Mouse (Mus musculus) right cerebral cortex, postnatal 10 days (tissue): Measurements from ENCODE around the gene Nat8l.
A peak's percentile ranks its signal among the peaks of the same experiment; 100 is the strongest.

Source experiments
- DNase-seq, 2 experiments: peaks; one replicate each; pipeline ENCODE4 v3.0.0; 2021; ENCODE audit warnings: low spot score in 2 of 2

Gene Nat8l

GRCm38 (mm10) chr5:34002636-34003035, 6.9 kb downstream of the Nat8l start:
- DNase-seq: no peak

DNA sequence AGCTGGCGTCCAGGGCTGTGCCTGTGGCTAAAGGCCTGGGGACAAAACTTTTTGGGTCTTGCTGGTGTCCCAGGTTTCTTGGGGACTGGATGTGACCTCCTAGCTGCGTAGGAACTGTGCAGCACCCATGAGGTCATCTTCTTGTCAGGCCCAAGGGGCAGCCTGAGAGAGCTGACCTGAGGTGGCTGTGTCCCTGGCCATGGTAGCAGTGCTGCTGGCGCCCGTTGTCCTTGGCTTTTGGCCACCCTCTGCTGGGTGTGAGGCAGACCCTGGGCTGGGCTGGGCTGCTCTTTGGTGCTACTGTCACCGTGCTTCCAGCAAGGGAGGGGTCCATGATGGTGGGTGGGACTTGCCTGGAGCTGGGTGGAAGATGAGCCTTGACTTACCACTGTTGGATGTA, 8.8 kb downstream of the Nat8l start:
- DNase-seq: no peak

- peak in 1 of 2 experiments; percentile 15 for DNase-seq
These were observed 11.0 kb downstream of the Nat8l start for GRCm38 (mm10) chr5:34006832-34007231.

GRCm38 (mm10) chr5:34007392-34007941, 11.7 kb downstream of the Nat8l start:
- DNase-seq: no peak

DNA sequence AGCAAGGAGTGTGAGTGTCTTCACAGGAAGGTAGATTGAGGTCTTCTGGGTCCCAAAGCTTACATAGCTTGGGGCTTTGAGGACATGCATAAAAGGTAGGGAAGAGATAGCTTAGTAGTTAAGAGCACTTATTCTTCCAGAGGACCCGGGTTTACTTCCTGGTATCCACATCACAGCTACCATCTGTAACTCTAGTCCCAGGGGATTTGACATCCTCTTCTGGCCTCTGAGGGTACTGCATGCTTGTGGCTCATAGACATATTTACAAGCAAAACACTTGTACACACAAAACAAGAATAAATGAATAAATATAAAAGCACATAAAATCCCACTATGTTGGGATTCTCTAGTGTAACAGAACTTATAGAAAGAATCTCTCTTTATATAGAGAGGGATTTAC, 18.9 kb downstream of the Nat8l start:
- DNase-seq: no peak

DNA sequence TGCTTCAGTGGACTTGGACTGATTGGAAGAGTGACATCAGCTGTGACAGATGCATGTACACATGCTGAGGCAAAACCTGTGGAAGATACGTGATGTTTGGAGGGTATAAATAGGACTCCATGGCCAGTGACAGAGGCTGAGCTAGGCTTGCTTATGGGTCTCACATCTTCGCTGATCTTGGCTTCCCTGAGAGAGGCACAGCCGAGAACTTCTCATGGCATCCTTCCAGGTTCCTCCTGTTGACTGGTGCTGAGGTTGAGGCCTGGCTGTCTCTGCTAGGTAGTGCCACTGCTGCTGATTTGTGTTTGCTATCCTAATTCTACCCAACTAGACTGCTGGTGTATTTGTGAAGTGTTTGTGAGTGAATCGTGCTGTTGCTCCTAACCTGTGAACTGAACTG, 23.2 kb downstream of the Nat8l start:
- DNase-seq: no peak

- DNase-seq: no peak
These were observed 34.3 kb downstream of the Nat8l start for GRCm38 (mm10) chr5:34030101-34030500.

DNA sequence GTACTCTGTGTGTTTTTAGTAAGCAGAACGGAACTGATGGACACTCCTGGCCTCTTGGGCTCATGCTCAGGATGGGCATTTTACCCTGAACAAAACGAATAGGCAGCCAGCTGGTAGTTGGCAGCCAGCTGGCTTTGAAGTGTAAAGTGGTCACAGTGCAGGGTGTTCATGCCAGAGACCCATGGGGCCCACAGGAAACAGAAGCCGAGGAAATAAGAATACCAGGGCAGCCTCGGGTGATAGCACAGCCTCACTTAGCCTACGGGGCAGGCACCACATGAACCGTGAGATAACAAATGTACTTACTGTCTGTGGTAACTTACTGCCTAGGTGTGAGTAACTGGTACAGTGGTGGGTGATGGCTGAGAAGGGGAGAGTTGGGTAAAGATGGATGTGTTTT, 35.2 kb downstream of the Nat8l start:
- DNase-seq: no peak

DNA sequence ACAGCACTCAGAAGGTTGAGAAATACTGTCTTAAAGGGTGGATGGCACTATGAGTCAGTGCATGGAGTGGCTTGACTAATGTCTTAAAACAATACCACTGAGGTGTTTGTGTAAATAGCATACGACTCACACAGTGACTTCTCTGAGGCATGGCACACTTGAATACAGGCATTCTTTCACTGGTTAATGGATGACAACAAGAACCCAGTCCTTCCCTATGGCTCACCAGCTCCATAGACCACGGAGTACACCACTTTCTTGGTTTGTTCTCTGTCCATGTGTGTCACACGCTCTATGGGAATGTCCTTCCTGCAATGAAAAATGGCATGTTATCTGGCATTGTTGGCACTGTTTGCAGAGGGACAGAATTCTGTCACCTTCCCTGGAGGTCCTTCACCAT, 36.7 kb downstream of the Nat8l start:
- DNase-seq: no peak
